Mouse (Mus musculus): ENCODE measurements at regions not wholly inside any gene's neighbourhood (a gene's known extent, or its start where the extent isn't known, plus 50 kb on each side); places are given as distances from the start of the nearest gene placed in this dataset.

GRCm38 (mm10) chr12:58027796-58028195, 183.8 kb upstream of the Sstr1 start:
- DNase-seq (ENCODE audit: low spot score): peak; percentile 14

GRCm38 (mm10) chr12:58056368-58056860, 155.2 kb upstream of the Sstr1 start:
- no peak for DNase-seq (ENCODE audit: low spot score)

- DNase-seq (ENCODE audit: low spot score): peak; percentile 4
These were observed 144.0 kb upstream of the Sstr1 start for GRCm38 (mm10) chr12:58067318-58068223.

- no peak for DNase-seq (ENCODE audit: low spot score)
These were observed 124.3 kb upstream of the Sstr1 start for GRCm38 (mm10) chr12:58087311-58087710.

- DNase-seq (ENCODE audit: low spot score): peak; percentile 36
These were observed 98.9 kb upstream of the Sstr1 start for GRCm38 (mm10) chr12:58112643-58113042.

GRCm38 (mm10) chr12:58139121-58139520, 72.5 kb upstream of the Sstr1 start:
- DNase-seq (ENCODE audit: low spot score): no peak

- DNase-seq (ENCODE audit: low spot score): no peak
These were observed 59.7 kb upstream of the Sstr1 start for GRCm38 (mm10) chr12:58151883-58152282.
